Mouse (Mus musculus) midbrain, embryonic 16.5 days (tissue): Measurements from ENCODE around the gene Fntb. TPM values are rescaled to one million over a fixed set of nuclear protein-coding genes. Genes with fewer than 3 reads are reported as not detected.

ENCODE experiments used
- ATAC-seq: fragments of 200-750 bp; cut with Nextera tagmentation; 2 replicates; pipeline ENCODE4 v1.8.0; 2017; ENCODE audit warnings: moderate TSS enrichment
- H3K27ac ChIP-seq: fragments of 300-500 bp; sonication (generic); 2 replicates; pipeline ENCODE4 v1.5.1; 2014; ENCODE audit warnings: mild to moderate bottlenecking, low read length, mixed read lengths
- H3K27me3 ChIP-seq: fragments of 300-500 bp; sonication (generic); 2 replicates; pipeline ENCODE4 v1.6.1; 2014; ENCODE audit warnings: low read depth, low read length, mixed read lengths; ENCODE audit not compliant: control insufficient read depth, insufficient read depth
- H3K36me3 ChIP-seq: fragments of 300-500 bp; sonication (generic); 2 replicates; pipeline ENCODE4 v1.6.1; 2014; ENCODE audit warnings: mild to moderate bottlenecking, low read length, moderate library complexity, mixed read lengths; ENCODE audit not compliant: control insufficient read depth, insufficient read depth
- H3K4me1 ChIP-seq: fragments of 300-500 bp; sonication (generic); 2 replicates; pipeline ENCODE4 v1.6.1; 2014; ENCODE audit warnings: mild to moderate bottlenecking, low read length, mixed read lengths; ENCODE audit not compliant: control insufficient read depth, insufficient read depth
- H3K4me2 ChIP-seq: fragments of 300-500 bp; sonication (generic); 2 replicates; pipeline ENCODE4 v1.6.1; 2014; ENCODE audit warnings: mild to moderate bottlenecking, low read length, mixed read lengths
- H3K4me3 ChIP-seq: fragments of 300-500 bp; sonication (generic); 2 replicates; pipeline ENCODE4 v1.5.1; 2014; ENCODE audit warnings: low read depth, mild to moderate bottlenecking, low read length, moderate library complexity, mixed read lengths
- H3K9ac ChIP-seq: fragments of 300-500 bp; sonication (generic); 2 replicates; pipeline ENCODE4 v1.6.1; 2014; ENCODE audit warnings: low read depth, low read length, mixed read lengths
- H3K9me3 ChIP-seq: fragments of 300-500 bp; sonication (generic); replicated peaks from 2 replicates; pipeline ENCODE4 v1.6.1; 2014; ENCODE audit warnings: mild to moderate bottlenecking, low read length, mixed read lengths; ENCODE audit not compliant: control insufficient read depth, poor library complexity, severe bottlenecking
- WGBS: fragments of 180-500 bp; shearing (Covaris S2); extraction: QIAGEN DNeasy Blood & Tissue Kit; methylation state at CpG from one replicate; pipeline ENCODE4 v1.1.7; 2014; 5-methylcytosine and 5-hydroxymethylcytosine counted together
- polyA plus RNA-seq: library from polyadenylated mRNA; unstranded; fragments of >200 nt; fragmentation: Nextera tagmentation; extraction: Ambion mirVana; gene quantifications from 2 replicates; pipeline ENCODE4 v1.2.1, GENCODE M21; 2015

Fntb gene
- polyA plus RNA-seq, 1 experiment from 2014 or later = 42.9 TPM

DNA sequence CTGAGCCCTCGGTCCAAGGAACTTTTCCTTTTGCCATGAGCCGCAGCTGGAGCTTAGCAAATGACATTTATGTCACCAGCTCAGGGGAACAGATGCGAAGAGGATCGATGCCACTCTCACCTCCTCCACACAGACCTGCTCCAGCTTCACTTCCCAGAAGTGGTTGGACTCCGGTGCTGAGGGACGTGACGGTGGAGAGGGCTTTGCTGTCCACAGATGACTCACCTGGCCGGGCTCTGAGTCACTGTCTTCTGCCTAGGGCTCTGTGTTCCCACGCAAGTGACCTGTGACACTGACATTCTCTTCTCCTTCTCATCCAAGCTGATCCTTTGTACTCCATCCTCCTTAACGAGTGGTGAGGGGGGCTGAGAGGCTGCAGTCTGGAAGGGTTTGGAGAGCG lies 98.3 kb downstream of the Fntb start:
- no peak overlapping the region for H3K27ac ChIP-seq
- no peak overlapping the region for H3K9ac ChIP-seq
- H3K9me3 ChIP-seq = no peaks in the 10 kb centered on the region
- no peak overlapping the region for H3K4me2 ChIP-seq
- H3K4me3 ChIP-seq = no peak overlapping the region
- H3K27me3 ChIP-seq = no peaks in the 10 kb centered on the region
- no peaks in the 10 kb centered on the region for H3K36me3 ChIP-seq
- WGBS = 78% methylated on average over 11 of the region's 11 CpGs
- H3K4me1 ChIP-seq = no peaks in the 10 kb centered on the region
- ATAC-seq = no peak

DNA sequence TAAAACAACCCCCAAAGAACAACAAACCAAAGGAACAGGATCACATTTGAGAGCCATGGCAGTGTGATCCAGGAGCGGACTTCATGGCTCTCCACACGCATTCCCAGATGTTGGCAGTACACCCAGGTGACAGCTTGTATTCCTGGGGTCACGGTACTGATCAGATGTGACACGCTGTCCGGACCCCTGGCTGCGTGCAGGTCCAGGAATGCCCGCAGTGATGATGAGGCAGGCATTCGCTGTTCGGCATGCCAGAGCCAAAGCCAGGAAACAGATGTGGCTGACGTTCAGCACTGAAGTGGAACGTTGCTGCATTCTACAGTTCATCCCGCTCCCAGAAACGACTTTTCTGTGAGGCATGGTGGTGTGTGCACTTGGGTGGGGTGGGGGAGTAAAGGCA lies 99.9 kb downstream of the Fntb start:
- Histone ChIP-seq H3K4me1 (no peaks in the 10 kb centered on the region), H3K27me3 (no peaks in the 10 kb centered on the region), H3K9me3 (no peaks in the 10 kb centered on the region), H3K9ac (no peak overlapping the region), H3K4me3 (no peak overlapping the region), H3K27ac (no peak overlapping the region), H3K36me3 (no peaks in the 10 kb centered on the region), H3K4me2 (no peak overlapping the region)
- WGBS = 85% methylated on average over 13 of the region's 13 CpGs
- ATAC-seq = no peak

DNA sequence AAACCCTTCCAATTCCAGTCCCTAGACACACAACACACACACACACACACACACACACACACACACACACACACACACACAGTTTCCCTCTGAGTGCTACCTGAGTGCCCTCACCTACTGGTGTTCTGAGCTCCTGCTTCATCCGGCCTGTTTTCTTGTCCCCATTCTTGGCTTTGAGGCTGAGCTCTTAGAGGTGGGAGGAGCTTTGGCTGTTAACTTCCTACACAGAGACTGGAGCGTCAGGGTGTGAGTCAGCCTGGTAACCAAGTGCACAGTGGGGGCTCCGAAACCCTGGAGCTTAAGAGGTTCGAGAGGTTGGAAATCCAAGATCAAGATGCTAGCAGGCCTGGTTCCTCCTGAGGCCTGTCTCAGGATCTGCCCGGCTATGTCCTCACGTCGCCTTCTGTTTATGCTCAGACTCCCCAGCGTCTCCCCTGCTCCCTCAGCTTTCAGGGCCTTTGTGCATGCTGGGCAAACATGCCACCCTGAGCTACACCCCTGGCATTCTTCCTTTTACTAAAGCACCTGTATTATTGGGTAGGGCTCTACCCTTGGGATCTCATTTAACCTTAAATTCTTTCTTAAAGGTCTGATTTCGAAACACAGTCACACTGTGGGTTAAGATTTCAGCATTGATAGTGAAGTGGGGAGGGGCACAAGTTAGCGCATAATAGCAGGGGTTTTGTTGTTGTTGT lies 102.3 kb downstream of the Fntb start:
- no peaks in the 10 kb centered on the region for H3K36me3 ChIP-seq
- no peak for ATAC-seq
- H3K4me3 ChIP-seq = no peak overlapping the region
- H3K27me3 ChIP-seq = no peaks in the 10 kb centered on the region
- H3K4me2 ChIP-seq = no peak overlapping the region
- H3K27ac ChIP-seq = no peak overlapping the region
- H3K4me1 ChIP-seq = no peaks in the 10 kb centered on the region
- whole genome bisulfite sequencing = 61% methylated on average over 10 of the region's 10 CpGs
- no peaks in the 10 kb centered on the region for H3K9me3 ChIP-seq
- H3K9ac ChIP-seq = no peak overlapping the region

DNA sequence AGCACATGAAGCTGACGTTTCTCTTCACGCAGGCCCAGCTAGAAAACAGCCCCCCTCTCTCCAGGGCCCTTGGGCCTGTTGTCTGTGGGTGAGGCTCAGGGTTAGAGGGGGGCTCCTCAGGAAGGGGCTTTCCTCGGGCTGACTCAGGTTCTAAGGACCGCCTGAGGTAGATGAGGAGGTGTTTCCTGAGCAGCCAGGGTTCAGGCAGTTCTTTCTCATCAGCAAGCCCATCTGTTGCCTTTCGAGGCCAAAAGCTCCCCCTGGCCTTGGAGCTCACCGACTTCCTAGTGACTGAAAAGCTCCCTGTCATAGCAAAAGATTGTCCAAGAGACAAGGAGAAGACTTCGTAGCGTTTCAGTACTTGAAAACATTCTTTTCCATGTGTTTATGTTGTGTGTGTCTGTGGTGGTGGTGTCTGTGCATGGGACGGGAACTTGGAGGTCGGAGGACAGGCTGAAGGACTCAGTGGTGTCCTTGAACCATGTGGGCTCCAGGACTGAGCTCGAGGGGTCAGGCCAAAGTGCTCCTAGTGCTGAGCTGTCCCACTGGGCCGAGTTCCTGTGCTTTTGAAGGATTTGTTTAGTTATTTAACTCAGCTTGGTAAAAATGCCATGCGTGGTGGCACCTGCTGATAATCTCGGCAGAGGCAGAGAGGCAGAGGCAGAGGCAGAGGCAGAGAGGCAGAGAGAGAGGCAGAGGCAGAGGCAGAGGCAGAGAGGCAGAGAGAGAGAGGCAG lies 103.2 kb downstream of the Fntb start:
- no peaks in the 10 kb centered on the region for H3K27me3 ChIP-seq
- whole genome bisulfite sequencing = 70% methylated on average over 14 of the region's 14 CpGs
- no peak overlapping the region for H3K4me2 ChIP-seq
- H3K9ac ChIP-seq = no peak overlapping the region
- no peaks in the 10 kb centered on the region for H3K9me3 ChIP-seq
- H3K27ac ChIP-seq = no peak overlapping the region
- H3K4me1 ChIP-seq = no peaks in the 10 kb centered on the region
- ATAC-seq = no peak
- H3K4me3 ChIP-seq = no peak overlapping the region
- no peaks in the 10 kb centered on the region for H3K36me3 ChIP-seq

DNA sequence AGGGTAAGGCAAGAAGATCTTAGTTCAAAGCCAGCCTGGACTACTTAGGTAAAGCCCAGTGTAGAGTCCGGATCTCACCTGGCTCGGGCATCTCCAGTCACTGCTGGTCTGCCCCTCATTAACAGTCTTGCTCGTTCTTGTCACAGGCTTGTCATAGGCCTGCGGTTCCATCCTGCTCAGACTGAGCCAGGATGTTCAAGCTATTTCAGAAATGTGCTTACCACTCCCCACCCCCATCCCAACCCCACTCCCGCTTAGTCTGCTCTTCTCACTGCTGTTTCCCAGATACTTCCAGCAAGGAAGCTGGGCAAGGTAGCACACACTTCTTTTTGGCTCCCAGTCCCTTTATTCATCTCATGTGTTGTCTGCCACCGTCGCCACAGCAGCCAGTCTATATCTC lies 104.2 kb downstream of the Fntb start:
- WGBS = 94% methylated on average over 7 of the region's 7 CpGs
- H3K9ac ChIP-seq = no peak overlapping the region
- no peaks in the 10 kb centered on the region for H3K9me3 ChIP-seq
- no peaks in the 10 kb centered on the region for H3K4me1 ChIP-seq
- ATAC-seq = no peak
- no peaks in the 10 kb centered on the region for H3K27me3 ChIP-seq
- H3K27ac ChIP-seq = no peak overlapping the region
- no peak overlapping the region for H3K4me3 ChIP-seq
- H3K36me3 ChIP-seq = no peaks in the 10 kb centered on the region
- no peak overlapping the region for H3K4me2 ChIP-seq

DNA sequence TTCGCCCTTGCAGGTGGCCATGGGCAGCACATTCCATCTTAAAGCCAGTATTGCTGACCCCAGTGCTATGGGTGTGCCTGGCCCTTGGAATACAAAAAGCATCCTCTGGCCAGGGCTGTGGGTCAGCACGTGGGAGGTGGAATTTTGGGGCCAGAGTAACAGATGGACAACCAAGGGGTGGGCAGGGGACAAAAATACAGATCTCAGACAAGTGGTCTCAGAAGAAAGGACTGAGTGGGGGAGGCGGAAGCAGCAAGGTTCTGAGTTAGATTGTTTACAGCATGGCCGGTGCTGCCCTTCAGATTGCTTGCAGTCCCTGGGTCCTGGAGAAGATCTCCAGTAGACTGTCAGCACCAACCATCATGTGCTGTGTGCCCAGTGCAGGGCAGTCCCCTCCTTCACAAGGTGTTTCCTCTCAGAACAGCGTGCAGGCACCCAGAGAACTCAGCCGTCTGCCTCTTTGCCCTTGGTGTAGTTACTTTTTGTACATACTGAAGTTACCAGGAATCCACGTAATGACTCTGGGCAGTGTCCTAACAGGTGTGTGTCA lies 107.5 kb downstream of the Fntb start:
- Histone ChIP-seq H3K27me3 (no peaks in the 10 kb centered on the region), H3K9me3 (no peaks in the 10 kb centered on the region), H3K36me3 (peaks cover 4% of the 10 kb centered on the region; the same call in 1 of the 2 replicates), H3K9ac (no peak overlapping the region), H3K4me1 (no peaks in the 10 kb centered on the region), H3K27ac (no peak overlapping the region), H3K4me3 (no peak overlapping the region), H3K4me2 (no peak overlapping the region)
- WGBS = 93% methylated on average over 7 of the region's 7 CpGs
- no peak for ATAC-seq

DNA sequence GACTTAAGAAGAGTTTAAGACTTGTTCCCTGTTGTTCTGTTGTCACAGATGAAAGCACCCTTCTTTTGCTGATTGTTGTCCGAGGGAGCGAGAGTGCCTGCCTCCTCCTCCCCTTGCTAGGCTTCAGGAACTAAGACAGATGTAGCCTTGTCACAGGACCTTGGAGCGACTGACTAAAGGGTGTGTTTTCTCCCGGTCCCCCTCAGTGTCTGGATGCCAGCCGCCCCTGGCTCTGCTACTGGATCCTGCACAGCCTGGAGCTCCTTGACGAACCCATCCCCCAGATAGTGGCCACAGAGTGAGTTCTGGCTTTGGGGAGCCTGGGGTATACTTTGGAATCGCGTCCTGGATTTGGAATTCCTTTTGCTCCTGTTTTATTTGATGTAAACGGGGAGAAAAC lies 109.4 kb downstream of the Fntb start:
- Histone ChIP-seq H3K4me1 (no peaks in the 10 kb centered on the region), H3K9me3 (no peaks in the 10 kb centered on the region), H3K9ac (no peak overlapping the region), H3K36me3 (peaks cover 4% of the 10 kb centered on the region; the same call in 1 of the 2 replicates), H3K4me2 (no peak overlapping the region), H3K27ac (no peak overlapping the region), H3K4me3 (no peak overlapping the region), H3K27me3 (no peaks in the 10 kb centered on the region)
- no peak for ATAC-seq
- WGBS = 44% methylated on average over 9 of the region's 9 CpGs

DNA sequence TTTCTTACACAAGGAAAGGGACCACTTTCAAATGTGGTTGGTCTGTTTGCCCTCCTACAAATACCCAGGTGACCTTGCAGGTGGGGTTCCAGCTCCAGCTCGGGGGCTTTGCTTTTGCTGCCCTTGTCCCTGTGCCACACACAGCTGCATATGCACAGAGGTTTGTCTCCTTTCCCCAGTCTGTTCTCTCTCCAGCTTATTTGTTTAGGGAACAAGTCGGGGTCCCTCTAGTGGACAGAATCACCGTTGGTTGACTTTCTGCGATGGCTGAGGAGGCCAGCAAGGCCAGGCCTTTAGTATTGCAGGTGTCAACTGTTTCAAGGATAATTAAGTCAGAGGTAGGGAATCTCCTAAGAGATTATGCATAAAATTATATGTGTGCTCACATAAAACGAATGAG lies 113.9 kb downstream of the Fntb start:
- no peaks in the 10 kb centered on the region for H3K4me1 ChIP-seq
- no peak overlapping the region for H3K27ac ChIP-seq
- ATAC-seq = no peak
- H3K9ac ChIP-seq = no peak overlapping the region
- no peaks in the 10 kb centered on the region for H3K27me3 ChIP-seq
- 6% methylated on average over 5 of the region's 5 CpGs for WGBS
- no peak overlapping the region for H3K4me3 ChIP-seq
- H3K4me2 ChIP-seq = no peak overlapping the region
- no peaks in the 10 kb centered on the region for H3K9me3 ChIP-seq
- H3K36me3 ChIP-seq = peaks cover 4% of the 10 kb centered on the region; the same call in 1 of the 2 replicates

DNA sequence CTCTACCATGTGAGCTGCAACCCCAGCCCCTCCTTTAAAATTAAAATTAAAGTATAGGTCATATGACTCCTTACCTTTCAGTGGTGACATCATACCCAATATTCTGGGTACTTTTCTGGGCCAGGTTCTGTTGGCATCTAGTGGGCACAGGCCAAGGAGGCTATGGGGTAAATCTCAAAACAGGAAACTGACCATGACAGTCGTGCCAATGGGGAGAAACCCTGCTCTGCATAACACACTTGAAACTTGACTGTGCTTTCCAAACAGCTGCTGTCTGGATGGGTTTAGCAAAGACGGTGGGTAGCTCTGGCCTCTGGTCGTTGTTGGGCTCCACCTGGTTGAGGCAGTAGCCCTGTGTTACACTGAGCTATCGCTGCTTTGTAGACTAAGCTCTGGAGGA lies 114.7 kb downstream of the Fntb start:
- 82% methylated on average over 4 of the region's 4 CpGs for WGBS
- ATAC-seq = no peak
- no peak overlapping the region for H3K4me2 ChIP-seq
- no peaks in the 10 kb centered on the region for H3K27me3 ChIP-seq
- H3K4me1 ChIP-seq = no peaks in the 10 kb centered on the region
- H3K27ac ChIP-seq = no peak overlapping the region
- H3K9ac ChIP-seq = no peak overlapping the region
- no peaks in the 10 kb centered on the region for H3K9me3 ChIP-seq
- peaks cover 4% of the 10 kb centered on the region; the same call in 1 of the 2 replicates for H3K36me3 ChIP-seq
- no peak overlapping the region for H3K4me3 ChIP-seq
